Mouse (Mus musculus): ENCODE data around the gene Pola2. TPM values are rescaled to one million over a fixed set of nuclear protein-coding genes. Genes with fewer than 3 reads are reported as not detected.

Pola2 gene
- total RNA-seq, 1 experiment from 2014 or later, result 29.6 TPM

DNA sequence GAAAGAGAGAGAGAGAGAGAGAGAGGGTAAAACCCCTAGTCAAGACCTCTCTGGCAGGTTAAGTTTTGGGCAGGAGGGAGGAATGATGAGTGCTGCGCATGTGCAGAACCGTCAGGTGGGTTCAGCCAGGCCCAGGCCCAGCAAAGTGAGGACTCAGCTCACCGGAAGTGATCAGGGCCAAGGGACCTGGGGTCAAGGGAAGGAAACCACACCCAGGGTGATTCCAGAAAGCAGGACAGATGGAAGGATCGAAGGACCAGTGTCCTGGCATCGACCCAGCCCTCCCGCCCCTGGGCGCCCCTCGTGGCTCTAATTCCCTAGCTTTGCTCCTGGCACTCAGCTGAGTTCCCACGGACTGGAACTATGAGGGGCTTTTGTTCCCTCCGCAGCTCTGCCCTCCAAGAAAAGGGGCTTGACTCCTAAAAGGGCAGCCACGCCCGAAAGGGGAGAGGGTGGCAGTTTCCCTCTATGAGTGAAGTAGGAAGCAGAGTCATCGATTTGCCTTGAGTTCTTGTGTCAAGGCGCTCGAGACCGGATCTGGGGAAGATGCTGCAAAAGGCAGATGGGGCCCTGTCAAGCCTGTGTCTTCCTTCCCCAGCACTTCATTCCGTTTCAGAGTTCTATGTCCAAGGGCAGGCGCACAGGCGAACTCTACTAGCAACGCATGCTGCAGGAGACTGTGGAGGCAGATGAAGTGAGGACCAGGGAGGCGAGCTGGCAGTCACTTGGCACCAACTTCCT is 26.7 kb downstream of the Pola2 start:
- no peak for DNase-seq

DNA sequence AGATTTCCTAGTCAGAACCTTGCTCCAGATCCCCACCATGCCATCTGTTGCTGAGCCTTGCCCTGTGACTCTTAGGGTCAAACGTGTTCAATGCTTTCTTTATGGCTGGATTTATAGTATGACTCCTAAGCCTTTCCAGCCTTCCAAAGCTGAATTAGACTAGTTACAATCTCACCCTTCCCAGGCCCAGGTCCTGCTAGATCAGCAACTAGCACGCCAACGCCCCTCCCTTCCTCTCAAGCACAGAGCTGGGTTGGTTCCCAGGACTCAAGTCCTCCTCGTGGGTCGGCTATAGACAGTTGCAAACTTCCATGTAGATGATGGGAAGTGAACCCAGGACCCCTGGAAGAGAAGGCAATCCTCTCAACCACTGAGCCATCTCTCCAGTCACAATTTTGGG is 28.3 kb downstream of the Pola2 start:
- DNase-seq, result no peak

DNA sequence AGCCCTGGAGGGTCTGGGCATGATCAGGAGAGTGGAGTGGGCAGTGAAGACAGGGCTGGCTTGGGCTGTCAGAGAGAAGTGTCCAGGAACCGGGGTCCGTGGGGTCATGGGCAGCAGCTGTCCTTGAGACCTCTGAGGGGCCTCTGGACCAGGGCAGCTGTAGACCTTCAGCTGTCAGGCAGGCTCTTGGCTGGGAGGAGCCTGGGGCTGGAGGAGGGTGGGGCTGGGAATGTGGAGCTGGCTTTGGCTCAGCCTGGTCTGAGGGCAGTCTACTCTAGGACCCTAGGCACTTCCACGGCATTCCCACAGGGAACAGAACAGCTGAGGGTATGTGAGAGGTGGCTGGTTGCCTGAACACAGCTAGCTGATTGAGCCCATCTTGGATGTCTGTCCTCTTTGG is 28.7 kb downstream of the Pola2 start:
- peak; percentile 60 for DNase-seq

DNA sequence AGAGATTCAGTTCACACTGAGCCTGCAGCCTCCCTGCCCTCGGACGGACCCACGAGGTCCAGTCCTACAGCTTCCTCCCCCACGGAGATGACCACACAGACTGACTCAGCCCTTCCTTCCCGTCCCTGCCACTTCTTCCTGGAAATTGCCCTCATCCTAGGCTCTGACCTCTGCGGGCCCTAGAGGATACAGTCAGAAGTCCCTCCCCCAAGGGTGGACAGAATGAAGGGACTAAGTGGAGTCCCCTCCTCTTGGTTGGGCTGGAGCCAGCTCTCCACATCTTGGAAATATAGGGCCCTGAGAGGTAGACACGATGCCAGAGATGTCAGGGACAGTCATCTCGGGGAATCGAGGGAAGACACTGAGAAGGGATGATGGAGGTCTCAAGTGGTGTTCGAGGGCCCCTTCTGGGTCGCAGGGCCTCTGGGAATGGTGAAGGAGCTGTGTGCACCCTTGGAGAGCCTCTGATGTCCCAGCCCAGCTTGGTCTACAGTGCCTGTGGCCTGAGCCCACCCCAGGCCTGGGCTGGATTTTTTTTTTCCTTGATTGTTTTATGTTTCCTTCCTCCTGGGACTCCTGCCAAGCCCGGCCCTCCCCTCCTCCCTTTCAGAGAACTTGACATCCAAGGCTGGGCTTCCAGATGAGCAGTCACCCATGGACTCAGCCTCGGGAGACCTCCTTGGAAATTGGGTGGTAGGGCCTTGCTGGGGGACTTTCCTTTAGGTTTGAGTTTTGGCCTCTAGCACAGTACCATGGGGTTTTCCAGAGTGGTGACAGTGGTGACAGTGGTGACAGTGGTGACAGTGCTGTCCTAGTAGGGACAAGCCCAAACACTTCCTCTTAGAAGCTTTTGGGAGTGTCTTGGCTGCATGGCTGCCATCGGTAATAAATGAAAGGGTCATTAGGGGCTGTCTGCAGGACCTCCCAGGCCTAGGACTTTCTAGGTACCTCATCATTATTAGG is 34.1 kb downstream of the Pola2 start:
- DNase-seq, result peak; percentile 69

DNA sequence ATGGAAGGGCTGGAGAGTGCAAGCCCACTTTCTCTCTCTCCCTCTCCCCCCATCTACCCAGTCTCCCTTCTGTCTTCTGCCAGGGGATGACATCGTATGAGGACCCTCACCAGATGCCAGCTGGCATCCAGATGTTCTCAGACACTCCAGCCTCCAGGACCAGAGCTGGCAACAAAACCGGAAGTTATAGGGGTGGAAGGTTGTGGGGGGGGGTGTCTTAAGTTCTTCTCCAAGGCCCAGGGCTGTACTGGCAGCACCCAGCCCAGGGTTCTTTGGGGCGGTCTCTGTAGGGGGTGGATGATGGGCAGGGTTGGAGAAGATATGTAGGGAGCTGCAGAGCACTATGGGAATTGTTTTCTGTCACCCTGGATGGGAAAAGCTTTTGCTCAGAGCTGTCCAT is 35.5 kb downstream of the Pola2 start:
- no peak for DNase-seq

DNA sequence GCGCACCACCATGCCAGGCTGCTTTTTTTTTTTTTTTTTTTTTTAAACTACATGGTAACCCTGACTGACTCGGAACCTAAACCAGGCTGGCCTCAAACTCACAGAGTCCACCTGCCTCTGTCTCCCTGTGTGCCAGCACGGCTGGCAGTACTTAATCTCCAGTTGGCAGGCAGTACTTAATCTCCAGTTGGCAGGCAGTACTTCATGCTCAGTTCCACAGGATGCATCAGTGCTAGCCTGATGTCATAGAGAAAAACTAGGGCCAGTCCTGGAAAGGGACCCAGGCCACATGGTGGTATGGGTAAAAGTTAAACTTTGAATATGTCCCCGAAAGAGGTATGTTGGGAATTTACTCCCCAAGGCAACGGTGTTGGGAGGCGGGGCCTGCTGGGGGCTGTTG is 35.9 kb downstream of the Pola2 start:
- no peak for DNase-seq

- DNase-seq, result no peak
Observed at GRCm38 (mm10) chr19:5927532-5927931, 36.5 kb downstream of the Pola2 start.

GRCm38 (mm10) chr19:5927026-5927425 is 37.0 kb downstream of the Pola2 start:
- DNase-seq, result no peak

- no peak for DNase-seq
Observed at GRCm38 (mm10) chr19:5925311-5925855, 38.6 kb downstream of the Pola2 start.

DNA sequence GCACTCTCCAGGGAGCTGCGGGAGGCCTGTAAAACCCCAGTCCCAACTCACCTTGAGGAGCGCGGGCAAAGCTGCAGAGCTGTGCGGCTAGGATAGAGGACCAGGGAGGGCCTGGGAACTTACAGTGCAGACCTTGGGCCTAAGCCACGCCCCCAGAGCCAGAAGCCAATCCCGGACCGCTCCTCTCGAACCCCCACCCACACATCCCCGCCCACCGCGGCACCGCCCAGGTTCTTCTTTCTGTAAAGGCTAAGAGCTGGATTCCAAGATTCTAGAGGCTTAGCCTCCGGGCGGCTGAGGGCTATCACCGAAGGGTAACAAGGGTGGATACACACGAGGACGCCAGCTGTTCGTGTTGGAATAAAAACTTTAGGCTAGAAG is 39.3 kb downstream of the Pola2 start, which contains the start of gene Cdc42ep2:
TSS of gene Cdc42ep2 (minus strand) at position 104 of the 381 bp plus-strand sequence.
- peak; percentile 98 for DNase-seq

DNA sequence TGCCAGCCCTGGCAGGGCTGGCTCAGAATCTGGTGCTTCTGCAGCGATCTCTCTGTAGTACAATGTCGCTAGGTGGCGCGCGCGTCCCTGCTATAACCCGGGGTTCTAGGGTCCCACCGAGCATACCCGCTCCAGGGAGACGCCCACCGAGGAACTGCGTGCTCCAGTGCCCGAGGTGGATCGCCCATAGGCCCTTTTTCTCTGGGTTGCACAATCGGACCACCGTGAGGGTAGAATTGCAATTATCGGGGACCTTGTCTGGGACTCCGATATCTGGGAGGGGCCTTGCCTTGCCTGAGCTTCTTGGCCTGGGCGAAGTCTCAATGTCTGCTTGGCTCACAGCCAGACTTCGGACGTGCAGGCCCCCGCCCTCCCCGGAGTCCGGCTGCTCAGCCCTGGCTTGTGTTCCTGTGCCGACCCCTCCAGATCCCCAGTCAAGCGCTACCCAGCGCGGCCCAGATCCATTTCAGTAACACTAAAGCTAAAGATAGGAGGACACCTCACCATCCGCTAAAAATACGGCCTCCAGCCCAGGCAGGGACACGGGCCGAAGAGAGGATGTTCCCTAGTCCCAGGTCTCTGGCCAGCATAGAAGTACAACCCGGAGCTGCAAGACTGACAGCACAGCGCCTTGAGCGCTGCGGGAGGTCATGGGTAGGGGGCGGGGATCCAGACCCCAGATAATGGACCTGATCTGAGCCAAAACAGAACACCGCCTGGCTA is 39.9 kb downstream of the Pola2 start:
- peak; percentile 92 for DNase-seq

- no peak for DNase-seq
Observed at GRCm38 (mm10) chr19:5922963-5923362, 41.0 kb downstream of the Pola2 start.

DNA sequence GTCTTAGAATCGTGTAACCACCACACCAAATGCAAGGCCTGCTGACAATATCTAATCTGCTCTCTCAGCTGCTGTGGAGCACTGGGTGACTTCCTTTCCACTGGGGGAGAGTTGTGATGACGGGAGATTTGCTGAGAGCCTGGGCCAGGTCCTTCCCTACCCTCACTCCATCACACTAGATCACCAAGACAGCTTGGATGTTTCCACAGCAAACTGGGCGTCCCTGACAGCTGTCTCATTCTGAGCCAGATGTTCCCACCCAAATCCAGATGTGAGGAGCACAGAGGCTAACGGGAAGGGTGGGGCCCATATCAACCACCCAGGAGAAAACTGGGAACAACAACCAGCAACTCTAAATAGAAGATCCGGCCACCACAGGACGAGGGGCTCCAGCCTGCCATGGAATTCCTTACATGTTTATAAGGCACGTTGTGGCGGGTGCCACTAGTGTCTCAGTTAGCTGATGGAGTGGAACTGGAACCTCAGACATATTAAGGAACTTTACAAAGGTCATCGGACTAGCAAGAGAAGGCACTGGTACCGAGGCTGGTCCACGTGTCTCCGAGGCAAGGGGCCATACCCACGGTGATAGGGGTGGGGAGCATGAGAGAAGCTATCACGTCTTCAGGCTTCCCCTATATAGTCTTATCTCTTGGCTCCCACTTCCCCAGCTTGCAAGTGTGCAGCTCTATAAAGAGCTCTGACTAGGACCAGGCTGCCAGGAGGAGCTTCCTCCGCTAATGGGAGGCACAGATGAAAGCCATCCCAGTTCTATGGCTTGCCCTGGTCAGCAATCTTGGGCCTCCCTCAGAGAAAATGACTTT is 41.7 kb downstream of the Pola2 start:
- no peak for DNase-seq

GRCm38 (mm10) chr19:5921715-5922114 is 42.3 kb downstream of the Pola2 start:
- no peak for DNase-seq

DNA sequence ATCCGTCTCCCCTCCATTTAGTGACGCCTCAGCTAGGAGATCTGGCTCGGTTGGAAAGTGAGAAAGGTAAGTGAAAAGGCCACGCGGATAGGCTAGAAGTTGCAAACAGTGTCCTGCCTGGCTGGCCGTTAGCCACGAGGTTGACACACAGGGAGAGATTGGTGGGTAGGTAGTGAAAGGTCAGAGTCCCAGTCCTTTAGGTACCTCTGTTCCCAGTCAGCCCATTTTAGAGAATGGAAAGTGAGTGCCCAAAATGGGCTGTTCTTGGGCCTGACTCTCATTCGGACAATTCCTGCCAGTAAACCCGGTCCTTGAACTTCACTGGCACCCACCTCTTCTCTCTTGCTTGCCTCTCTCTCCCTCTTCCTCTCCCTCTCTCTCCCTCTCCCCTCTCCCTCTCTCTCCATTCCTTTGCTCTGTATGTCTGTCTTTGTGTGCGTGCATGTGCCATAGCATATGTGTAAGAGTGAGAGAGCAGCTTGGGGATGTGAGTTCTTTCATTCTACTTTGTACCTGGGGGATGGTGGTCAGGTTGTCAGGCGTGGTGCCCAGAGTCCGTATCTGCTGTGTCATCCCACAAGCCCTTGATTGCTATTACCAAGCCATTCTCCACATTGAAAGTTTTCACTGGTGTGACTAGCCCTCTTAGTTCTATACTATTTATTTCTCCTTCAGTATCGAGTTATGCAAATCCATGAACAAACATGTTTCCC is 50.8 kb downstream of the Pola2 start, which contains the start of gene Dpf2:
TSS of gene Dpf2 (minus strand) at position 4 of the 713 bp plus-strand sequence.
- no peak for DNase-seq

DNA sequence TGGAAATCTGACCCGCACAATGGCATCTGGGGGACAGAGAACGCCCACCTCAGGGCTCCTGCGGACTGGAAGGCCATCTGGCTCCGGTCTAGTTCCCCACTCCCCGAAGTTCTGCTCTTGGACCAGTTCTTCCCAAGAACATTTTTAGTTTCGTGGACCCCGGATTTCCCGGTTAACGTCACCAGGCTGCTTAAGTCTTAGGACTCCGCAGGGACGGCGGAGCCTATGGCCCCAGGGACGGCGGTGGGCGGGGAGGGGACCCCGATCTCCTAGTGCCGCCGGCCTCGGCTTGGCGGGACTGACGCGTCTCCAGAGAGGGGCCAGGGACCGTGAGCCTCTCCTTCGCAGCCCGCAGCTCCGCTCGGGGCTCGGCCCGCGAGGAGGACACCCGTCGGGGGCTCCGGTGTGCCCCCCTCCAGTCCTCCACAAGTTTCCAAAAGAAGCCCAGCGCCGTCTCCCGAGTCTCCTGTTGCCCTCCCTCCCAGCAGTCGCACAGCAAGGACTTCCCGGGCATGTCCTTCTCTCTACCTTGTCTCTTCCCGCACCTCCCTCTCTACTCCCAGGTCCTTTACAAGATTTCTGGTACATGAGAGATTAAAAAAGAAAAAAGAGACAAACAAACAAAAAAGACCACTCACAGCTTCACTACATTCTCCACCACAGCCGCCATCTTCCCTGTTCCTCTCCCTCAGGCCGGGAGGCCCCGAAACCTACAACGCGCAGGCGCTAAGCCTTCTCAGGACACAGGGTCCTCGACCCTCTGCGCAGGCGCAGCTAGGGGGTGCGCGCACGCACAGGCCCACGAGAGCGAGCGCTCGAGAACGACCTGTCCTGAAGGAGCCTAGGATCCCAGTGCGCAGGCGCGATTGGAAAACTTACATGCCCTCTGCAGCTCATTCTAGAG is 51.6 kb downstream of the Pola2 start:
- peak; percentile 99 for DNase-seq

GRCm38 (mm10) chr19:5911430-5912102 is 52.4 kb downstream of the Pola2 start:
- no peak for DNase-seq

GRCm38 (mm10) chr19:5910221-5910620 is 53.8 kb downstream of the Pola2 start:
- DNase-seq, result no peak

GRCm38 (mm10) chr19:5907275-5907674 is 56.7 kb downstream of the Pola2 start:
- no peak for DNase-seq
